Mouse (Mus musculus) small intestine, adult 2 months (tissue): ENCODE measurements around the gene Tecpr1.

ENCODE experiments used
- CTCF ChIP-seq: fragments of 200-500 bp; IDR thresholded peaks from 2 replicates; pipeline ENCODE4 v1.5.1; 2012; ENCODE audit warnings: low read depth, mild to moderate bottlenecking, control low read depth, inconsistent platforms, low read length, moderate library complexity, mixed read lengths; ENCODE audit not compliant: insufficient replicate concordance, insufficient read length; ENCODE audit errors: extremely low read depth
- POLR2A ChIP-seq: fragments of 200-500 bp; IDR thresholded peaks from 2 replicates; pipeline ENCODE4 v1.6.1; 2012; ENCODE audit warnings: low read depth, mild to moderate bottlenecking, control low read depth, inconsistent platforms, low read length, moderate library complexity

GRCm38 (mm10) chr5:144206069-144206468 is 17.3 kb downstream of the Tecpr1 start:
- no peak for TF ChIP-seq POLR2A
- no peak for TF ChIP-seq CTCF
